Mouse (Mus musculus): ENCODE measurements at regions not wholly inside any gene's neighbourhood (a gene's known extent, or its start where the extent isn't known, plus 50 kb on each side); places are given as distances from the start of the nearest gene placed in this dataset.

GRCm38 (mm10) chr14:54000527-54000926 is 253.4 kb downstream of the Dad1 start:
- no peak for TF ChIP-seq GATA1 (IDR thresholded peaks at IDR 0.05; ENCODE audit: low read length)

- no peak for TF ChIP-seq GATA1 (IDR thresholded peaks at IDR 0.05; ENCODE audit: low read length)
Observed at GRCm38 (mm10) chr14:53993427-53993826, 260.5 kb downstream of the Dad1 start.

DNA sequence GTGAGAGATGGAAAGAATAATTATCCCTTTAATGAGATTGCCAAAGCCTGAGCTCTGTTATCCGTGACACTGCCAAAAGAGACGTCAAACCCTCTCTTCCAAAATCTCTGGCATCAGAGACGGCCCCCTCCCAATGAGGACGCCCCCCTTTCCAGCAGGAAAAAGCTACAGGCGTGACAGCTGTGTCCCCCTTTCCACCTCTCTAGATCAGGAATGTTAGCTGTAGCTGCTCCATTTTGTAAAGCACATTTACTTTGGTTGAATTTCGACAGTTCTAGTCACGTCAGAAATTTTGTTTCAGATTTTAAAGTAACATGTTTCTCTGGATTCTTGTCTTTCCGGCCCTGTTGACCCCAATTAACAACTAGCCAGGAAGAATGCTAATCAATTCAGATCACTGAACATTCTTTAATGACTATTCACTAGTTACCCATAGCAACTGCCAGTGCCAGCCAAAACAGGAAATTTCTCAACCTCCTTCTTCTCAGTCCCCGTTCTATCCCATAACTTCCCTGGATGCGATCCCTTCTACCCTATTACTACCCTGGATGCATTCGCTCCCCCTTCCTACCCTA is 261.1 kb downstream of the Dad1 start:
- no peak for TF ChIP-seq GATA1 (IDR thresholded peaks at IDR 0.05; ENCODE audit: low read length)

- no peak for TF ChIP-seq GATA1 (IDR thresholded peaks at IDR 0.05; ENCODE audit: low read length)
Observed at GRCm38 (mm10) chr14:53991390-53991789, 262.5 kb downstream of the Dad1 start.

- TF ChIP-seq GATA1 (IDR thresholded peaks at IDR 0.05; ENCODE audit: low read length), result no peak
Observed at GRCm38 (mm10) chr14:53980771-53981170, 273.1 kb downstream of the Dad1 start.

DNA sequence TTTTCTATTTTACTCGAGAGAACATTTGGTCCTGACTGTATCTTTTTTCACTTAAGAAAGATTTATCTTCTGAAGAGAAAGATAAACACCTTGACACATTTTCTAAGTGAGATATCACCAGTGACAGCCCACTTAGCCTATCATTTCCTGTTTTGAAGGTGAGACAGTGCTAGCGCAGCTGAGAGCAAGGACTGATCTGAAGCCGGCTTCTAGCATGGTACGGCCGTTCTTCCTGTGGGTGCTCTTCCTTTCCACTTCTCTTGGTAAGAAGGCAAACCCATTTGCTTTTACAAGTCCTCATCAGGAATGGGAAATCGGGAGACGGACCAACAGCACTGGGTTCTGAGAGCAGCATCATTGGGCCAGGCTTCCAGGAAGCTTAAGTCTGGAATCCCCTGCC is 293.1 kb downstream of the Dad1 start:
- no peak for TF ChIP-seq GATA1 (IDR thresholded peaks at IDR 0.05; ENCODE audit: low read length)

GRCm38 (mm10) chr14:53910871-53911270 is 343.0 kb downstream of the Dad1 start:
- TF ChIP-seq GATA1 (IDR thresholded peaks at IDR 0.05; ENCODE audit: low read length), result no peak

DNA sequence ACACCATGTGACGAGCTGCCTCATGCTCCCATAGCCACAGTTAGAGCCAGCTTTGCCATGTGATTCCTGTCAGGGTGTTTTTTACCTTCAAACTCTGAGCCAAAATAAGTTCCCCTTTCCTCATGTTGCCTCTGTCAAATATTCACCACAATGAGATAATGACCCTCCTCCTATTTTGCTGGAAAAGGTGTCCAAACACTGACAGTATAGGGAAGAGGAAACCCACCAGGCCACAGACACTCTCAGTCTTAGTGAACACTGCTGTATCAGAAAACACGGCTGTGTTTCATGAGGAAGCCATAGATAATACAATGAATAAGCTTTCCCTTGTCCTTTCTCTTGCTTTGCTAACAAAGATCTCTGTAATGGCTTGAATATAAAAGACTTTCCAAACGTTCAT is 349.3 kb downstream of the Dad1 start:
- no peak for TF ChIP-seq GATA1 (IDR thresholded peaks at IDR 0.05; ENCODE audit: low read length)

GRCm38 (mm10) chr14:53901103-53901502 is 352.8 kb downstream of the Dad1 start:
- TF ChIP-seq GATA1 (IDR thresholded peaks at IDR 0.05; ENCODE audit: low read length), result no peak

GRCm38 (mm10) chr14:53881304-53881703 is 372.6 kb downstream of the Dad1 start:
- no peak for TF ChIP-seq GATA1 (IDR thresholded peaks at IDR 0.05; ENCODE audit: low read length)

GRCm38 (mm10) chr14:53876581-53876980 is 377.3 kb downstream of the Dad1 start:
- no peak for TF ChIP-seq GATA1 (IDR thresholded peaks at IDR 0.05; ENCODE audit: low read length)

DNA sequence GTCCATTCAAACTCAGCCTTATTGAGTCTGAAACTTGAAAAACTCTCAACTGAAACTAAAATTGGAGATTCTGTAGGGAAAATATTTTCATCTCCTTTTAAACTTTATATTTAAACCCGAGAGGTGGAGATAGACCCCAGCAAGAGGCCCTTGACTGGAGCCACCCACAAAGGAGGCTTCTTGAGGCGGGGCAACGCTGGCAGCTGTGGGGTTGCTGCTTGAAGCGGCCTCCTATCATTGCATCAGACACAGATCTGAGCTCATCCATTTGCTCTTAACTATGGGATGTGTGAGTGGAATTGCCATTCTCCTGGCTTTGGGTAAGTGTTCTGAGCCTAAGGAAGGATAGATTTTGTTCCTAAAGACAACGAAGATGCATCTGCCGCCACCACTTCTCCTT is 378.2 kb downstream of the Dad1 start:
- TF ChIP-seq GATA1 (IDR thresholded peaks at IDR 0.05; ENCODE audit: low read length), result no peak

DNA sequence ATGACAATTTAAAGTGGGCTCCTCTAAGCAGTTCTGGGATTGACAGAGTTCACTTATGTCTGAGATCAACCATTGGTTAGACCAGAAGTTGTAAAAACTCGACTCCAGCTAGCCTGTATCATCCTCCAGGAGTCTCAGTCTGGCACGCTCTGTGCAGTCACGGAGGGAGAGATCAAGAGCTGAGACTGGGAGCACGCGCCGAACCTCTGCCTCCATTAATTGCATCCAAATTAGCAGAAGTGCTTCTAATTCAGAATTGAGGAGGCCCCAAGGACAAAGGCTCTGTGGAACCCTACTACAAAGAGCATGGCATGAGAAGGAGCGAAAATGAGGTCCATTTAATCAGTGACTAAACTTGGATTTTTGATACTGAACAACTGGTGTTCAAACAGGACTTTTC is 406.9 kb downstream of the Dad1 start:
- no peak for TF ChIP-seq GATA1 (IDR thresholded peaks at IDR 0.05; ENCODE audit: low read length)

GRCm38 (mm10) chr14:53845646-53846045 is 408.3 kb downstream of the Dad1 start:
- no peak for TF ChIP-seq GATA1 (IDR thresholded peaks at IDR 0.05; ENCODE audit: low read length)

- TF ChIP-seq GATA1 (IDR thresholded peaks at IDR 0.05; ENCODE audit: low read length), result no peak
Observed at GRCm38 (mm10) chr14:53832553-53832952, 421.4 kb downstream of the Dad1 start.

GRCm38 (mm10) chr14:53831651-53832050 is 422.3 kb downstream of the Dad1 start:
- no peak for TF ChIP-seq GATA1 (IDR thresholded peaks at IDR 0.05; ENCODE audit: low read length)

- TF ChIP-seq GATA1 (IDR thresholded peaks at IDR 0.05; ENCODE audit: low read length), result no peak
Observed at GRCm38 (mm10) chr14:53830717-53831116, 423.2 kb downstream of the Dad1 start.

- TF ChIP-seq GATA1 (IDR thresholded peaks at IDR 0.05; ENCODE audit: low read length), result no peak
Observed at GRCm38 (mm10) chr14:53826782-53827181, 427.1 kb downstream of the Dad1 start.

All from G1E-ER4 (cell line).